In genomic region chr3:53869263-53869662, GRCm38 (mm10) we compare ENCODE assay signal across 25 mouse cellular contexts. TPM values are rescaled to one million over a fixed set of nuclear protein-coding genes. Genes with fewer than 3 reads are reported as not detected.
A peak's percentile ranks its signal among the peaks of the same experiment; 100 is the strongest.
DNase-seq lines count a peak whose midpoint lies in the region; ATAC-seq and TF ChIP-seq lines count a peak whose summit lies in the region.
"Had no signal": no experiment of that assay in that cellular context is flagged by ENCODE, and none has a peak within 500 bp of the region (broad histone marks: within the 10 kb centered on the region; RNA-seq: fewer than 3 reads in every experiment).

No protein-coding gene starts in this region.

- no peak overlapping the region for H3K9ac ChIP-seq in forebrain, embryonic 12.5 days
- H3K9ac ChIP-seq in forebrain, postnatal 0 days, result no peak overlapping the region
- no peak overlapping the region for H3K9ac ChIP-seq in ES-Bruce4 (ENCODE audit: low read depth, poor library complexity, severe bottlenecking)
- no peak overlapping the region for H3K9ac ChIP-seq in midbrain, embryonic 14.5 days (replicated peaks; ENCODE audit: low read length)
- H3K9ac ChIP-seq: embryonic facial prominence, embryonic 12.5 days; hindbrain, embryonic 15.5 days; lung, embryonic 14.5 days; neural tube, embryonic 15.5 days had no signal

- no peaks in the 10 kb centered on the region for H3K9me3 ChIP-seq in forebrain, embryonic 12.5 days
- H3K9me3 ChIP-seq in forebrain, postnatal 0 days (ENCODE audit: low read length), result no peaks in the 10 kb centered on the region
- H3K9me3 ChIP-seq in ES-Bruce4 (replicated peaks; ENCODE audit: control insufficient read depth, insufficient read depth, low read length, poor library complexity, severe bottlenecking), result no peaks in the 10 kb centered on the region
- no peaks in the 10 kb centered on the region for H3K9me3 ChIP-seq in midbrain, embryonic 14.5 days (ENCODE audit: control insufficient read depth, low read length)
- H3K9me3 ChIP-seq: embryonic facial prominence, embryonic 12.5 days; G1E; hindbrain, embryonic 15.5 days; neural tube, embryonic 15.5 days had no signal

- intact Hi-C loops in heart, postnatal 36 days (cut with DNase I), result loop anchor here (10.0 kb wide), 1 partner anchor 816 kb away; no protein-coding TSS in a partner anchor

- TF ChIP-seq CTCF in forebrain, postnatal 0 days (IDR thresholded peaks at IDR 0.05; ENCODE audit: low read depth), result no peak
- no peak for TF ChIP-seq CTCF in ES-Bruce4 (IDR thresholded peaks at IDR 0.05; ENCODE audit: low read depth, low read length)
- TF ChIP-seq CTCF in brain, embryonic 14.5 days (IDR thresholded peaks at IDR 0.05; ENCODE audit: borderline replicate concordance, extremely low read depth, insufficient read depth, insufficient read length), result no peak

- WGBS in forebrain, embryonic 12.5 days, result 0% methylated on average over 1 of the region's 1 CpGs
- 5% methylated on average over 1 of the region's 1 CpGs for WGBS in forebrain, postnatal 0 days
- WGBS in midbrain, embryonic 14.5 days, result 4% methylated on average over 1 of the region's 1 CpGs

- ATAC-seq in forebrain, embryonic 12.5 days (ENCODE audit: low FRiP score), result peak; percentile 71; the same call in 1 of the 2 replicates
- no peak for ATAC-seq in forebrain, postnatal 0 days
- peak; percentile 34; the same call in 1 of the 2 replicates for ATAC-seq in midbrain, embryonic 14.5 days (ENCODE audit: low FRiP score, low TSS enrichment)
- no peak for ATAC-seq in monocyte, adult 5-6 weeks (replicated peaks; ENCODE audit: insufficient number of reproducible peaks, low FRiP score, low TSS enrichment, poor library complexity, severe bottlenecking)

- H3K4me2 ChIP-seq in forebrain, embryonic 12.5 days, result no peak overlapping the region
- H3K4me2 ChIP-seq in forebrain, postnatal 0 days (ENCODE audit: low read depth), result no peak overlapping the region
- H3K4me2 ChIP-seq in midbrain, embryonic 14.5 days (ENCODE audit: low read length), result no peak overlapping the region
- H3K4me2 ChIP-seq: embryonic facial prominence, embryonic 12.5 days; hindbrain, embryonic 15.5 days; liver, embryonic 11.5 days; lung, embryonic 14.5 days; neural tube, embryonic 15.5 days had no signal

- H3K4me1 ChIP-seq in forebrain, embryonic 12.5 days, result peaks cover 6% of the 10 kb centered on the region
- H3K4me1 ChIP-seq in forebrain, postnatal 0 days (ENCODE audit: insufficient read depth), result 0 out of 2 replicates have a peak, but pooled peaks cover 3% of the 10 kb centered on the region
- peaks cover 13% of the 10 kb centered on the region for H3K4me1 ChIP-seq in ES-Bruce4 (ENCODE audit: control insufficient read depth, insufficient read depth, low read length)
- H3K4me1 ChIP-seq in midbrain, embryonic 14.5 days (ENCODE audit: control insufficient read depth, insufficient read depth, low read length), result no peaks in the 10 kb centered on the region
- H3K4me1 ChIP-seq: embryonic facial prominence, embryonic 12.5 days; neural tube, embryonic 15.5 days had no signal

- TF ChIP-seq EP300 in ES-Bruce4 (IDR thresholded peaks at IDR 0.05; ENCODE audit: insufficient read depth, low read depth, low read length), result no peak

- no peaks in the 10 kb centered on the region for H3K36me3 ChIP-seq in forebrain, embryonic 12.5 days (replicated peaks)
- H3K36me3 ChIP-seq in forebrain, postnatal 0 days (ENCODE audit: insufficient read depth), result no peaks in the 10 kb centered on the region
- no peaks in the 10 kb centered on the region for H3K36me3 ChIP-seq in ES-Bruce4 (ENCODE audit: control insufficient read depth, insufficient read depth, low read length, poor library complexity, severe bottlenecking)
- H3K36me3 ChIP-seq in midbrain, embryonic 14.5 days (ENCODE audit: control insufficient read depth, insufficient read depth, low read length), result no peaks in the 10 kb centered on the region
- H3K36me3 ChIP-seq: embryonic facial prominence, embryonic 12.5 days; G1E; hindbrain, embryonic 15.5 days; neural tube, embryonic 15.5 days had no signal

- DNase-seq in forebrain, postnatal 0 days, result no peak
- DNase-seq in brain, embryonic 14.5 days (ENCODE audit: low read depth), result peak; percentile 56
- DNase-seq in midbrain, embryonic 14.5 days, result peak; percentile 36
- DNase-seq in urinary bladder, postnatal 36 days (ENCODE audit: low spot score in 2 of 2), result no peak
- no peak for DNase-seq in heart, postnatal 36 days
- DNase-seq: adrenal gland, postnatal 10 days; B cell, adult 2 months; cerebellum, adult 9-10 months; heart, adult 2 months; left cerebral cortex, postnatal 4 days; lung, embryonic 14.5 days; thymus, postnatal 36 days had no signal

- 0 out of 2 replicates have a peak, but pooled peaks cover 3% of the 10 kb centered on the region for H3K27me3 ChIP-seq in forebrain, embryonic 12.5 days
- no peaks in the 10 kb centered on the region for H3K27me3 ChIP-seq in forebrain, postnatal 0 days (ENCODE audit: insufficient read depth, low read length)
- no peaks in the 10 kb centered on the region for H3K27me3 ChIP-seq in ES-Bruce4 (ENCODE audit: control insufficient read depth, insufficient read depth, low read length, poor library complexity, severe bottlenecking)
- H3K27me3 ChIP-seq in midbrain, embryonic 14.5 days (ENCODE audit: control insufficient read depth, insufficient read depth, low read length), result no peaks in the 10 kb centered on the region
- H3K27me3 ChIP-seq: embryonic facial prominence, embryonic 12.5 days; hindbrain, embryonic 15.5 days; neural tube, embryonic 15.5 days had no signal

- TF ChIP-seq POLR2A in ES-Bruce4 (IDR thresholded peaks at IDR 0.05; ENCODE audit: insufficient read depth, low read length), result no peak
- no peak for TF ChIP-seq POLR2A in brain, embryonic 14.5 days (IDR thresholded peaks at IDR 0.05; ENCODE audit: borderline replicate concordance, extremely low read depth, insufficient read depth, insufficient read length, poor library complexity, severe bottlenecking)

- no peak overlapping the region for H3K27ac ChIP-seq in forebrain, embryonic 12.5 days
- no peak overlapping the region for H3K27ac ChIP-seq in forebrain, postnatal 0 days (ENCODE audit: low read depth, low read length)
- H3K27ac ChIP-seq in ES-Bruce4 (ENCODE audit: insufficient read depth, low read length), result peak overlapping the region; percentile 65; the same call in 1 of the 2 replicates
- peak overlapping the region; percentile 14; the same call in 1 of the 2 replicates for H3K27ac ChIP-seq in midbrain, embryonic 14.5 days (replicated peaks; ENCODE audit: low read depth, low read length)
- H3K27ac ChIP-seq: embryonic facial prominence, embryonic 12.5 days; heart, adult 2 months; hindbrain, embryonic 15.5 days; macrophage; neural tube, embryonic 15.5 days had no signal

- no peak overlapping the region for H3K4me3 ChIP-seq in forebrain, embryonic 12.5 days (replicated peaks)
- no peak overlapping the region for H3K4me3 ChIP-seq in forebrain, postnatal 0 days (ENCODE audit: low read depth, low read length)
- no peak overlapping the region for H3K4me3 ChIP-seq in ES-Bruce4 (ENCODE audit: low read depth, low read length)
- H3K4me3 ChIP-seq in midbrain, embryonic 14.5 days (replicated peaks; ENCODE audit: low read depth, low read length), result no peak overlapping the region
- H3K4me3 ChIP-seq: embryonic facial prominence, embryonic 12.5 days; heart, adult 2 months; hindbrain, embryonic 15.5 days; neural tube, embryonic 15.5 days had no signal

RNA-seq across cellular contexts. Expression of gene Ufm1, which starts 5.6 kb away (rescaled TPM):
- 94.4 and 108 TPM in 2 replicates for polyA plus RNA-seq in forebrain, embryonic 12.5 days (2016; fragmentation: Nextera tagmentation; extraction: Ambion mirVana)
- total RNA-seq in forebrain, postnatal 0 days (2014; rRNA removed), result 41.2 and 42.7 TPM in 2 replicates
- polyA plus RNA-seq in forebrain, postnatal 0 days (2015; fragmentation: Nextera tagmentation; extraction: Ambion mirVana), result 108 and 117 TPM in 2 replicates
- polyA plus RNA-seq in ES-Bruce4 (2011; ENCODE audit: insufficient read depth, insufficient read length, low read depth, missing spikeins), result 46.5 and 50.3 TPM in 2 replicates
- polyA plus RNA-seq in brain, embryonic 14.5 days (2012; rRNA removed), result 44.5 and 45.6 TPM in 2 replicates
- 75.5 and 90.7 TPM in 2 replicates for polyA plus RNA-seq in midbrain, embryonic 14.5 days (2014; fragmentation: Nextera tagmentation; extraction: Ambion mirVana)
- 29.4 to 55.0 TPM (median 38.5 TPM) in 3 replicates for total RNA-seq in monocyte, adult 5-6 weeks (2017)
- total RNA-seq in heart, postnatal 36 days (2021), result 10 to 100 TPM; 47.1 to 48.8 TPM

RNA-seq across cellular contexts. Expression of gene Gm10985, which starts 24.4 kb away (rescaled TPM):
- polyA plus RNA-seq in forebrain, embryonic 12.5 days (2016; fragmentation: Nextera tagmentation; extraction: Ambion mirVana), result not detected in 2 replicates
- total RNA-seq in forebrain, postnatal 0 days (2014; rRNA removed), result not detected in 2 replicates
- polyA plus RNA-seq in forebrain, postnatal 0 days (2015; fragmentation: Nextera tagmentation; extraction: Ambion mirVana), result not detected in 2 replicates
- polyA plus RNA-seq in ES-Bruce4 (2011; ENCODE audit: insufficient read depth, insufficient read length, low read depth, missing spikeins), result not detected in 2 replicates
- polyA plus RNA-seq in brain, embryonic 14.5 days (2012; rRNA removed), result not detected in 2 replicates
- not detected in 2 replicates for polyA plus RNA-seq in midbrain, embryonic 14.5 days (2014; fragmentation: Nextera tagmentation; extraction: Ambion mirVana)
- not detected in 3 replicates for total RNA-seq in monocyte, adult 5-6 weeks (2017)
- total RNA-seq in heart, postnatal 36 days (2021), result not detected
- total RNA-seq: adrenal gland, postnatal 10 days; G1E; gastrocnemius, adult 8-10 months; heart, adult 2 months; layer of hippocampus, postnatal 25 days; left cerebral cortex, postnatal 4 days had no signal
- polyA plus RNA-seq: embryonic facial prominence, embryonic 12.5 days; G1E; heart, adult 2 months; heart, postnatal 0 days; hindbrain, embryonic 15.5 days; liver, embryonic 11.5 days; lung, embryonic 14.5 days; macrophage; neural tube, embryonic 15.5 days; small intestine, adult 2 months had no signal

Comparison
In these comparisons a context has a peak if more than half of its experiments do, and no peak if none do; other contexts are left out.
1. ATAC-seq: peak in forebrain, embryonic 12.5 days (single experiment) and midbrain, embryonic 14.5 days (single experiment); none in forebrain, postnatal 0 days (single experiment) and monocyte, adult 5-6 weeks (single experiment).
2. H3K27ac ChIP-seq: peak in ES-Bruce4 (single experiment) and midbrain, embryonic 14.5 days (single experiment); none in forebrain, embryonic 12.5 days (single experiment) and forebrain, postnatal 0 days (single experiment).
3. DNase-seq: peak in brain, embryonic 14.5 days (single experiment) and midbrain, embryonic 14.5 days (single experiment); none in forebrain, postnatal 0 days (single experiment), urinary bladder, postnatal 36 days (0 of 2) and heart, postnatal 36 days (0 of 2).